Mouse (Mus musculus): ENCODE results near the gene Tinagl1.

Tinagl1 gene

DNA sequence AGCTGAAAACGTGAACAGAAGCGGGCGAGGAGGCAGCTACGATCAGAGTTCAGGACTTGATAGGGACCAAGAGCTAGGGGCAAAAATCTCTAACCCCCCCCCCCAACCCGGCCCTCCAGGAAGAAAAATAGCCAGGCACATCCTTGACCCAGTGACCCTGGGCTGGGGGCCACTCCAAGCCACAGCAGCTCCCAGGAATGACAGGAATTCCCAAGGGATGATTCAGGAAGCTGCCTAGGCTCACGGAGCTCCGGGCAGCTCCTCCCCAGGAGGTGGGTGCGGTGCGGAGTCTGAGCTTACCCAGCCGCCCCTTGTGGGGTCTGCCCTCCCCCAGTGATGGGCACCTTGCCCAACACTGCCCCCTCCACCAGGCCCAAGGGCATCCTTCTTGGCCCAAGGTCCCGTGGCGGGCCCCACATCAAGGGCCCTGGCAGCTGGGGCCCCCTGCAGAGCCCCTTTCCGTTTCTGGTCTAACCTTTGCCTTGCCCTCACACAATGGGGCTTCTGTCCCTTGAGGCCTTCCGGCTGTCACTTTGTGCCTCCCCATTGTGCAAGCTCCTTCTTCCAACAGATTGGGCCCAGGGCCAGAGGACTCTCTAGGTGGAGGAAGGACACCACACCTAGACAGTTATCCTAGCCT lies at the start of gene Tinagl1:
Gene Tinagl1, minus strand, starts transcription at position 51 of the 640 bp plus-strand sequence.
- CTCF ChIA-PET, result no interaction called here

DNA sequence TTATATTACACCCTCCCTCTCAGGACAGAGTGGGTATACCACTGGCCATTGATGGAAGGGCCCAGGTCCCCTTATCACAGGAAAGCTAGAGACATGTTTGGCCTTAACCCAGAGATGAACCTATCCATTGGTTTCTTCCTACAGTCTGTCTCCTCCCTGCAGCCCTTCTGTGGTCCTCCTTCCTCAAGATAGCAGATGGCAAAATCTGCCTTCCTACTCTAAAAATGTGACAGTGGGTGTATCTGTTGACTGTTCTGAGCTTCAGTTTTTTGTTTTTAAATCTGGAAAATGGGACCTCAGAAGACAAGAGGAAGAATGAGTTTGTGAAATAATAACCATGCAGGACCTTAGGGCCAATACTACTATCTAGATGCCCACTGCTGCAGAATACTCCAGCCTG lies 49.1 kb upstream of the Tinagl1 start:
- CTCF ChIA-PET, result interaction anchor here (0.5 kb wide), 1 partner anchor 413 kb away, joined by 11 read pairs; no protein-coding TSS in a partner anchor

DNA sequence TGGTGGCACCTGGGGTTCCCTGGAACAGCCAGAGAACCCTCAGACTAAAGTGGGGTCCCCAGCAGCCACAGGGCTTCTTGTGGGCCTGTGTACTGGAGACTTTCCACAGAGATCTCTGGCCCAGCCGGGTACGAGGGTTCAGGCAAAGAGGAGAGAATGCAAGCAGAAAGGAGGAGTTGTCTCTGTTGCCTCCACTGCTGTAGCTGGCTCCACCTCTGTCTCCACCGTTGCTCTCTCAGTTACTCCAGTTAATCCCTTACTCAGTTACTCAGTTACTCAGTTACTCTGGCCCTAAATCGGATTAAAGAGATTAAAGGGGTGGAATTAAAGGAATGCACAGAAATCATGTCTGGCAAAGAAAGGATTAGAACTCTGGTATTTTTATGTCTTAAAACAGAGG lies 47.3 kb upstream of the Tinagl1 start, which contains the start of gene Gm853:
Gene Gm853, minus strand, starts transcription at position 223 of the 400 bp plus-strand sequence.
- CTCF ChIA-PET, result no interaction called here

DNA sequence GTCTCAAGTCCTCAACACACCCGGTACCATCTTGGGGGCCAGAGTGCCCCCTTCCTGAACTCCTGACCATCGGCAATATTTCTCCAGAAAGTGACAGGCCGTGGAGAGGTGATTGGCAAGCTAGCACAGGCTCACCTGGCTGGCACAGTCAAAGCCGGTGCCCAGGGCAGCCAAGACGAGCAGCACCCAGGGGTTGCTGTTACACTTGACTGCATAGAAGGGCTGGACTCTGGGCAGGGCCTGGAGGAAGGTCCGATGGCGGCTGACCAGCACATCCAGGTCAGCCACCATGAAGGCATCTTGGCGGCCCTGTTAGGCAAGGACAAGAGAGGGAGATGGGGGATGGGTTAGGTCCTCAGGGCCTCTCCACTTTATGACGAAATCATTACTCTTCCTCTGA lies 45.3 kb upstream of the Tinagl1 start:
- CTCF ChIA-PET, result no interaction called here

DNA sequence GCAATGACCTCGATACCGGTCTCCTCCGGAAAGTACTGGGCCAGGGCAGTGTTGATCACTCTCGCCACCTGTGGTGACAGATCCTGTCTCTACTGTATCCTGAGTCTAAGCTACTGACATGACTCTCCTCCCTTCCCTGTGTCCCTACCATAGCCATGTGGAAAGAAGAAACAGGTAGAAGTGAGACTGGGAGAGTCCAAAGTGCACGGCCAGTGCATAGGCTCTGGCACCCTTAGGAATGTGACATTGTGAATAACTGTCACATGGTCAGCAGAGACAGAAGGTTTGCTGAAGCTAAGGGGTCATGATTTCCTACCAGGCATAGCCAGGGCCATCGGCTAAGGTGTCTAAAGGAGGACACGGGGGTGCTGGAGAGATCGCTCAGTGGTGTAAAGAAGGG lies 40.5 kb upstream of the Tinagl1 start:
- CTCF ChIA-PET, result interaction anchor here (0.7 kb wide), 1 partner anchor 18 kb away, joined by 12 read pairs; no protein-coding TSS in a partner anchor

DNA sequence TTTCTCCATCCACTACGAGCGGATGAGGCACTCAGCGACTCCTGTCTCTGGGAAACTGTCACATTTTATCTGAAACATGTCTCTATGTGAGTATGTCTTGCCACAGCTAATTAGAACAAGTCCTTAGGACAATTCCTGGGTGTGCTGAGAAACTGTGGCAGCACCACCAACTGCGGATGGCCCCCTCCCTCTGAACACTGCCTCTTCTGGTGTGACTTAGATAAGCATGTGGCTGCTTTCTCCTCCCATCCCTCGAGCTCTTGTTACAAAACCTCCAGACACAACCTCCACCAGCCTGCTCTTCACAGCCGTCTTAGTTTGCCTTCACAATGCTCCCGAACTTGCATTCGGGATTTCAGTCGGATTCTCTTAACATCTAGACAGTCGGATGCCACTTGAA lies 38.9 kb upstream of the Tinagl1 start:
- CTCF ChIA-PET, result no interaction called here

DNA sequence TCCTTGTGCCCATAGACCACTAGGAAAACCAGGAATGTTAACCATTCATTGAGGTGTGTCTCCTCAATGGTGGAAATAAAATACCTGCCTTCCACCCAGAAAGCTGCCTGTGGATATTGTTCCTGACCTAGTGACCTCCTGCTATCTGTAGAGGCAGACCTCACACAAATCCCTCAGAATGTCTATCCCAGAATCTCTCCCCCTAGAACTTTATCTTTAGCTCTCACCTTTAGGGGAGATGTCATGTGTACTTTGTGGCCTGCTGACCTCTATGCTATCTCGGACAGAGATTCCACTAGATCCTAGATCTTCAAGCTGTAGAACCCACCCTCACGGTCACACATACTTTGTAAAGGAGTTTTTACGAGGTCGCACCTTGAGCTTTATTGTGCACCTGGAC lies 38.3 kb upstream of the Tinagl1 start:
- CTCF ChIA-PET, result no interaction called here

DNA sequence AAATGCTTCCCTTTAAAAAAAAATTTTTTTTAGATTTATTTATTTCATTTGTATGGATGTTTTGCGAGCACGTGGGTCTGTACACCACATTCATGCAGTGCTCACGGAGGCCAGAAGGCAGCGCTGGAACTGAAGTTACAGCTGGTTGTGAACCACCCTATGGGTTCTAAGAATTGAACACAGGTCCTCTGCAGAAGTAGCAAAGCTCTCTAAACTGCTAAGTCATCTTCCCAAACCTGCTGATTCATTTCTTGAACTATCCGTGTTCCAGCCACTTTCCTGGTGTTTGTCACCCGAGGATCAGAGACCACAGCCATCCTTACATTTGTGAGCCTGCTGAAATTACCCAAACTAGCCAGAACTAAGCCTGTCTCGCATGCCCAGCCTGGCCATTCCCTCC lies 37.5 kb upstream of the Tinagl1 start:
- CTCF ChIA-PET, result no interaction called here

DNA sequence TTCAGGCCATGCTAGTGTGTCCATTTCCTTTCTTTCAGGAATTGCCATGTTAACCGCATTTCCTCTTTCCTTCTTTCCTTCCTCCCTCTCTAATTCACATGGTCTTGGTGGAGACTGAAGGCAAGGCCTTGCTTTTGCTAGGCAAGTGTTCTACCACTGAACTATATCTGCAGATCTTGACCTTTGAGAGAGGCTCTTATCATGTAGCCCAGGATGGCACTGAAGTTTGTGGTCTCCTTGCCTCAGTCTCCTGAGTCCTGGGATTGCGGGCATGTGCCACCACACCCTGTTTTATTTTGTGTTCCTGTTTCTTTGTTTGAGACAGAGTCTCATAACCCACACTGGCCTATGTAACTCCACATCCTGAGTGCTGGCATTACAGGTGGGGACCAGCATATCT lies 36.9 kb upstream of the Tinagl1 start:
- CTCF ChIA-PET, result no interaction called here

DNA sequence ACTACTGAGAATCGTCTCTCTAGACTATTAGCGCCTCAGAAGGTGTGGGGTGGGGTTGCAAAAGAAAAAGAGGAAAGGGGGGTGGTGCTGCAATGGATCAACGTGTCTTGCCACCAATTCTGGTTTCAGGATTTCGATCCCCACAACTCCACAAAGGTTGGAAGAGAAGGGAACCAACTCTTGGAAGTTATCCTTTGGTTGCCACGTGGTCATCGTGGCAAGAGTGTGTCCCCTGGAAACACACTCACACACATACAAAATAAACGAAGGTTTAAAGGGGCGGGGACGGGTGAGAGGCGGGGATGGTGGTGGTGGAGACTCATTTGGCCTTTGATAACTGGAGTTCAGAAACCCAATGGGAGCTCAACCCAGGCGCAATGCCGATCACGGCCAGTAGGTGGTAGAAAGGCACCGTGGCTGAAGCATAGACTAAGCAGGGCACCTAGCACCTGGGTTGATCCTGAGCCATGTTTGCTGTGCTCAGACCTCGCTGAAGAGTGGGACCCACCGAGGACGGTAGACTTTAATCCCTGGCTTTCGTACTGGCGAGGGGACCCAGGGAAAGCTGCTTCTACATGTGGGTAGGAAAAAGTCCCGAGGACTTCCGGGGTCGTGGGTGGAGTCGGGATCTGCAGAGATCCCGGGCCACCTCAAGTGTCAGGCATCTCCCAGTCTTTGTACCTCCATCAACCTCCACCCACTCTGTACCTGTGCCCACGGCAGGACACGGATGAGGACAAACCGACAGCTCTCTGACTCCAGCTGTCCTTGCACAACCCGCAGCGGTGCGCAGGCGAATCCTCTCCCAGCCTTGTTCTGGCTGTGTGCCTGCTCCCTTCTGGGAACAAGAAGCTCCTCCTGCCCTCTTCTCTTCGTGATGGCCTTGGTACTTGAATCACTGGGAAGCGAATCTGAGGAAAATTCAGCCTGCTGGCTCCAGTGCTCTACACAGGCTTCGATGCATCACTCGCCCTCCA lies 24.1 kb upstream of the Tinagl1 start:
- CTCF ChIA-PET, result no interaction called here

DNA sequence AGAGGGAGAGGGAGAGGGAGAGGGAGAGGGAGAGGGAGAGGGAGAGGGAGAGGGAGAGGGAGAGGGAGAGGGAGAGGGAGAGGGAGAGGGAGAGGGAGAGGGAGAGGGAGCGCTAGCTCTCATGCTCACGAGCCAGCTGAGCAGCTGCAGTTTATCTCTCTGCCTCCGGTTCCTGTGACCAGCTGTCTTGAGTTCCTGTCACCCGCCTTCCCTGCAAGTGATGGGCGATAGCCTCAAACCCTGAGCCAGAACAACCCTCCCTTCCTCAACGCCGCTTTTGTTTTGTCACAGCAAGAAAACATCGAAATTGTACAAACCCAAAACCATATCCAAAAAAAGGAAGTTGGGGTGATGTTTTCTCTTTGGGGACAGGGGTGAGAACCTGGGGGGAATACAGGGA lies 21.6 kb upstream of the Tinagl1 start:
- CTCF ChIA-PET, result no interaction called here

DNA sequence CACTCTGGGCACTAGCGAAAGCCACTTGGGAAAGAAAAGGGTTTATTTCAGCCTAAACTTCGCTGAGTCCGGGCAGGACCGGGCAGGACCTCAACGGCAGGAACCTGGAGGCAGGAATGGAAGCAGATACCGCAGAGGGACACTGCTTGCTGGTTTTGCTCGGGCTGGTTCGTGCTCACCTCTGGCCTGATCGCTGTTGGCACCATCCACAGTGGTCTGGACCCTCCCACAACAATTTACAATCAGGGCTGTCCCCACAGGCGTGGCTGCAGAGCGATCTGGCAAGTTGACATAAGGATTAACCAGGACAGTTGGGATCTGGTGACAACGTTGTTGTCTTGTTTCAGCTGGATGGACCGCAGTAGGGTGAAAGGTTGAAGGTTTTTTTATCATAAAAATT lies 21.0 kb upstream of the Tinagl1 start:
- CTCF ChIA-PET, result no interaction called here

DNA sequence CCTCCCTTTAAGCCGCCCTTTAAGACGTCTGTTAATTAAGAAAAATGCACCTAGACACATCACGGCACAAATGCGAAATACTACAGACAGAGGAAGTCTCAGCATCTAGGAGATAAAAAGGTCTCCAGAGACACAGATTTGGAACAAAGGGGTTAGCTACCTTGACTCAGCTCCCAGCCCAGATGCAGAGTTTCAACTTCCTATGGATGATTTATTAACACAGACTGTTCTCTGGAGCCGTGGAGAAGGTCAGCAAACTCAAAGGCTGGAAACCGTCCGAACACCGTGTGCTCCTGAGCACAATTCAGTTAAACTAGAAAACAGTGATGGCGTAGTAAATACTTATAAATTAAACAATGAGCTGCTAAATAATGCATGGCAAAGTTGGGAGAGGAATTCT lies 17.3 kb upstream of the Tinagl1 start:
- CTCF ChIA-PET, result no interaction called here

DNA sequence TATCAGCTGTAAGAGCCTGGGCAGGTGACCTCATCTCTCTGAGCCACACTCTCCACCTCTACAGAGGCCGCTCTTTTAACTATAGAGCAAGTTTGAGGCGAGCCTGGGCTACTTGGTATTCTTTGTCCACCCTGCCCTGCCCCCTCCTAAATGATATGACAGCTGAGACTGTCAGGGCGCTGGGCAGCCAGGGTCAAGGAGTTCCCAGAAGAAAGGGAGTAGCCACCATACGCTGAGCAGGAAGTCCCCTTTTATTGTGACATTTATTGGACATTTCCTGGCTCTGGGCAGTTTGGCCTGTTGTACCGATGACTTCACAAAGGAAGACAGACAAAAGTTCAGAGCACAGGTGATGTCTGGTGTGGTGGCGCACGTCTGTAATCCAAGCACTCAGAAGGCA lies 14.7 kb upstream of the Tinagl1 start:
- CTCF ChIA-PET, result interaction anchor here (0.6 to 0.7 kb wide), 2 partner anchors 86 to 116 kb away, joined by 3 to 7 read pairs; no protein-coding TSS in a partner anchor

DNA sequence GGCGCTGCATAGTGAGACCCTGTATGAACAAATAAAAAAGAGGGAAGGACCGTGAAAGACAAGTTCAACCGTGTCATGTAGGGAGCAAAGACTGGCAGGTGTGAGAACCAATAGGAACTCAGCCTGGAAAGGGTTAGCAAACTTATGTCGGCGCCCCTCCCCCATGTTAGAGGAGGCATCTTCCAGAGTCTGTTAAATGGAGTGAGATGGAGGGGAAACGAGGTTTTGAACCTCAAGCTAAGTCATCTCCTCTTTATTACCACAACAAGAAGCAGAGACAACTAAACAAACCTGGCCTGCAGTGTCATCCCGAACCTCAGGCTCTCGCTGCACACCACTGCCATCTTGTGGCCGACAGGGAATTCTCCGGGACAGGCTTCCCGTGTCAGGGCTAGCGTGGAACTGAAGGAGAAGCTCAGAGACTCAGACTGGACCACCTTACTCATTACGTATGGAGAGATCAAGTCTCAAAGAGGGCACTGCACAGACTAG lies 13.9 kb upstream of the Tinagl1 start:
- CTCF ChIA-PET, result interaction anchor here (0.7 kb wide), 1 partner anchor 85 kb away, joined by 3 read pairs; no protein-coding TSS in a partner anchor

DNA sequence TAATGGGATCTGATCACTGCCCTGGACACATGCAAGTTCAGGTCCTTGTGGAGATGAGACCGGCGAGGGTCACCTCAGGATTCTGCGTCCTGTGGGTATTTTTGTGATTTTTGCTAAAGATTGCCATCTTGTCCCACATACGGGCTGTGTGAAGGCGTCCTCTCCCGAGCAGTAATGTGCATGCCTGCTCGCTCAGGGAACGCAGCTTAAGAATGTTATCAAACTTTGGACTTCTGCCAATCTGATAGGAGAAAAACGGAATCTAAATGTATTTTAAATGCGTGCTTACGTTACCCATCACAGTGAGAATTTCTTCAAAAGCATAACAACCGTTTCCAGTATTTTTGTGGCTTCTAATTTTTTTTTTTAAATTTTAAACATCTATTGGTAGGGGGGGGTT lies 12.0 kb upstream of the Tinagl1 start:
- CTCF ChIA-PET, result no interaction called here

DNA sequence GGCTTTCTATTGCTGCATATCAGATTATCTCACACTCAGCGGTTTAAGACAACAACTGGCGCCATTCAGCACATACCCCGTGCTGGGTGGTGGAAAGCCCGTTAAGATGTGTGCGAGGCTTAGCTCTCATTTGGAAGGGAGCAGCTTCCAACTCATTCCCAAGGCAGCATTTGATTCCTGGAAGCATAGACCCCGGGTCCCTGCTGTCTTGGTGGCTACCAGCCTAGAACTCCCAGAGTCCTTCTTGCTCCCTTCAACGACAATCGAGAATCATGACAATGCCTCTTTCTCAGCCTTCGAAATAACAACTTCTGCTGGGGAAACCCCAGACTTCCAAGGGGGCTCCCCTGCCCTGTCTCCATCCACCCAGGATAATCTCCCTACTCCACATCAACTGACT lies 11.5 kb upstream of the Tinagl1 start:
- CTCF ChIA-PET, result no interaction called here

DNA sequence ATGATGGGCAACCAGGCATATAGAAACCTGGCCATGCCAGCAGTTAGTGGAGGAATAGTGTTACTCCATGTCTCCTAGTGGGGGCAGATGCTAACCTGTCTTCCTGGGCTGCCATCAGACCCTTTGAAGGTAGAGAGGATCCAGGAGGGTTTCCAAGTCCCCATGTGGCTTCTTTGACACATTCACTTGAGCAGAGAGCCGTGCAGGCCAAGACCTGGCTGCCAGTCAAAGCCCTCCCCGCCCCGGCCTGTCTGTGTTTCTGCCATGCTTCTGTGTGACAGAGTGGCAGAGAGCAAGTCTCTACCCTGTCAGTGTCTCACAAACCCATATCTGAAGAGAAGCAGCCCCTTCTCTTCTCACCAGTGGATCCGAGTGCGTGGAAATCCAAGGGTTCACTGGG lies 9.0 kb upstream of the Tinagl1 start:
- CTCF ChIA-PET, result no interaction called here

DNA sequence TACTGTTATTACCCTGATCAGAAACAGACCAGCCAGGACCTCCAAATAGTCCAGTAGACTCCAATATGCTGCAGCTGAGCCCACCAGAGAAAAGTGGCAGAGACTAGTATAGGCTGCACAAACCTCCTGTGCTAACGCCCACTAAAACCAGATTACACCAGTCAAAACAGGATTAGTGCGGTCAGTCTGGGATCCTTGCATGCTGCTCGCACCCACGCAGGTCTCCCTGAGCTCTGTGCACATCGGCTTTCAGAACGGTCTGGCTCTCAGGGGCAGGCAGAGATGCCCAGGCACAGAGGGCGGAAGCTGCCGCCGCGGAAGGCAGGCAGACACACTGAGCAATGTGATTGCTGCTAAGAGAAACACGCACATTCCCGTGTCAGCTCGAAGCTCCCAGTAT lies 8.1 kb upstream of the Tinagl1 start:
- CTCF ChIA-PET, result no interaction called here

DNA sequence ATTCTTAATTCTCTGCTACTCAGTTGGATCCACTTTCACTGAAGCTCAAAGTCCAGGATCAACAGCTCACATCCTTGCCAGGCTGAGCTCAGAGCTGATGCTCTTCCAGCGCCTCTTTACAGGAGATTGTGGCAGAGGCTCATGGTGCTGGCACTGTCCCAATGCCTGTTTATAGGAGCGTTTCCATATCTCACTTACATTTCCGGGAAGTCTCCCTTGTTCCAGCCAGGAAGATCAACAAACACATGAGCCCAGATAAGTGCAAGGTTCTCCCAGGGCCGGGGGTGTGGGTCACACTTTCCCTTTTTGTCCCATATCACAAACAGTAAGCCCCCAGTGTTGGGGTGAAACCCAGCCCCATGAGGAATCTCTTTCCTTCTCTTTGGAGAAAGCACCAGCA lies 7.0 kb upstream of the Tinagl1 start:
- CTCF ChIA-PET, result no interaction called here

DNA sequence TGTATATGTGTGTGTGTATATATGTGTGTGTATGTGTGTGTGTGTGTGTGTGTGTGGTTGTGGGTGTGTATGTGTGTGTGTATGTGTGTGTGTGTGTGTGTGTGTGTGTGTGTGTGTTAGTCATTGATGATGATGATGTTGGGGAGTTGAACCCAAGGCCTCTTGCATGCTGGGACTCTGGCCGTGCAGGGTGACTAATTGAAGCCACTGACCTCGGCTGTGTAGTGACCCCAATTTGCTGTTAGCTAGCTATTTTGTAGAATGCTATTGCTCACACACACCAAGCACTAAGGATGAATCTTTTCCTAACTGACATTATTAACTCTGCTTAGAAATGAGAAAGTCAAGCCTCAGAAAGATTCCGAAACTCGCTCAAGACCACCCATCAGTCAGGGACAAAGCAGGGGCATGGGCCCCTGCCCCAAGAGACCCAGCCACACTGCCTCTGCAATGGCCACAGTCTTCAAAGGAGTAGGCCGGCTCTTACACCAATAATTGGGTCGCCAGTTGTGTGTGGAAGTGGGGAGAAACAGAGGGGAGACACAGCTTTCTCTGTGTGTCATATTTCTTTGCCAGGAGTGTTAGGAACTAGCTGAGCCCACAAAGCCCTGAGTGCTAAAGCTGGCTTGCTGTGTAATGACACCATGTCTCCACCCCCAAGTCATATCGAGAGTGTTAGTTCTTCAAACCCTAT lies 6.1 kb upstream of the Tinagl1 start:
- CTCF ChIA-PET, result no interaction called here

DNA sequence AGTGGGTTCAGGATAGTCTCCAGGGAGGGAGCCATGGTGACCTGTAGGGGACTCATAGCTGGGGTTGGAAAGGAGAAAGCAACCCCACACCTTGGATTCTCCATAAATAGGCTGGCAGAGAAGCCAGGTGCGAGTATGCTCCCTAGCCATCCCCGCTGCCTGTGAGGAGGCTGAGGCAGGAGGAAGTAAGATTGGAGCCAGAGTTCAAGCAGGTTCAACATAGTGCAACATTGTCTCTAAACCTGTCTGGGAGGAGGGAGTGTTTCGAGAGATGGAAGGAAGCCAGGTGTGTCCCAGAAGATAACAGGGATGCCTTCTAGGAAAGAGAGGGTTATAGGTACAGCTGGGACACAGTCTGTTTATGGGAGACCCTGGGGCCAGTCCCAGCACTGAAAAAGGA lies 5.0 kb upstream of the Tinagl1 start:
- CTCF ChIA-PET, result no interaction called here
